Mouse (Mus musculus): Measurements from ENCODE around the gene Ablim2. TPM values are rescaled to one million over a fixed set of nuclear protein-coding genes. Genes with fewer than 3 reads are reported as not detected.

Ablim2 gene
- total and polyA plus RNA-seq, 3 experiments = 9.5 to 38.2 (median 10.1) TPM

GRCm38 (mm10) chr5:35916666-35917065, 159.0 kb downstream of the Ablim2 start:
- no peak for DNase-seq

GRCm38 (mm10) chr5:35918387-35918786, 160.7 kb downstream of the Ablim2 start:
- DNase-seq = no peak

GRCm38 (mm10) chr5:35920076-35920475, 162.4 kb downstream of the Ablim2 start:
- DNase-seq = no peak

GRCm38 (mm10) chr5:35920557-35920956, 162.9 kb downstream of the Ablim2 start:
- DNase-seq = no peak

GRCm38 (mm10) chr5:35921141-35921540, 163.5 kb downstream of the Ablim2 start:
- DNase-seq = no peak

- DNase-seq = peak; percentile 64
Observed at GRCm38 (mm10) chr5:35921595-35922254, 164.0 kb downstream of the Ablim2 start.

- no peak for DNase-seq
Observed at GRCm38 (mm10) chr5:35923448-35923847, 165.8 kb downstream of the Ablim2 start.

- DNase-seq = no peak
Observed at GRCm38 (mm10) chr5:35925171-35925634, 167.5 kb downstream of the Ablim2 start.

GRCm38 (mm10) chr5:35926511-35926910, 168.8 kb downstream of the Ablim2 start:
- no peak for DNase-seq

GRCm38 (mm10) chr5:35931296-35931695, 173.6 kb downstream of the Ablim2 start:
- DNase-seq = no peak

GRCm38 (mm10) chr5:35933059-35933458, 175.4 kb downstream of the Ablim2 start:
- no peak for DNase-seq

Other genes with a start within 250 kb of the Ablim2 start
- gene Cpz, start 232.2 kb upstream of the Ablim2 start, total RNA-seq (2021) = under 1 TPM; 0.45 to 0.72 TPM
- gene Cpz, start 232.2 kb upstream of the Ablim2 start, polyA plus RNA-seq (2012; rRNA removed) = 5.5 and 5.7 TPM in 2 replicates
- 1 to 10 TPM; 4.0 to 6.8 TPM for gene Trmt44, start 182.8 kb upstream of the Ablim2 start, total RNA-seq (2021)
- gene Trmt44, start 182.8 kb upstream of the Ablim2 start, polyA plus RNA-seq (2012; rRNA removed) = 4.1 and 5.4 TPM in 2 replicates
- 10 to 100 TPM; 56.9 to 62.1 TPM for gene Acox3, start 174.8 kb upstream of the Ablim2 start, total RNA-seq (2021)
- 58.2 and 60.7 TPM in 2 replicates for gene Acox3, start 174.8 kb upstream of the Ablim2 start, polyA plus RNA-seq (2012; rRNA removed)
- 10 to 100 TPM; 23.8 to 58.0 TPM for gene Htra3, start 78.1 kb upstream of the Ablim2 start, total RNA-seq (2021)
- 162 and 311 TPM in 2 replicates for gene Htra3, start 78.1 kb upstream of the Ablim2 start, polyA plus RNA-seq (2012; rRNA removed)
- gene Sh3tc1, start 17.9 kb upstream of the Ablim2 start, total RNA-seq (2021) = 10 to 100 TPM; 22.2 to 25.8 TPM
- 27.7 and 28.0 TPM in 2 replicates for gene Sh3tc1, start 17.9 kb upstream of the Ablim2 start, polyA plus RNA-seq (2012; rRNA removed)
- 10 to 100 TPM; 21.0 to 21.9 TPM for gene Afap1, start 135.4 kb downstream of the Ablim2 start, total RNA-seq (2021)
- gene Afap1, start 135.4 kb downstream of the Ablim2 start, polyA plus RNA-seq (2012; rRNA removed) = 13.7 TPM in 2 replicates

Measured in adrenal gland, adult 2 months (tissue).